Mouse (Mus musculus): ENCODE measurements around the gene Hsd3b6. TPM values are rescaled to one million over a fixed set of nuclear protein-coding genes. Genes with fewer than 3 reads are reported as not detected.
"Not testable (repeated sequence)": the region's sequence is repeated elsewhere in the genome, so short reads cannot be mapped to it uniquely, and the experiment has no call there.

The Hsd3b6 gene
- 0.39 and 1.2 TPM in 2 replicates for polyA plus RNA-seq (2012; rRNA removed)

- DNase-seq (ENCODE audit: low read depth): no peak
Measured at GRCm38 (mm10) chr3:98814101-98814670, at the start of gene Hsd3b6. TSS of gene Hsd3b6 (minus strand) at chr3:98814443.

GRCm38 (mm10) chr3:98862800-98863199 is 48.6 kb upstream of the Hsd3b6 start:
- no peak for DNase-seq (ENCODE audit: low read depth)
- TF ChIP-seq CTCF (IDR thresholded peaks at IDR 0.05; ENCODE audit: borderline replicate concordance, extremely low read depth, insufficient read depth, insufficient read length) (no peak), POLR2A (IDR thresholded peaks at IDR 0.05; ENCODE audit: borderline replicate concordance, extremely low read depth, insufficient read depth, insufficient read length, poor library complexity, severe bottlenecking) (no peak)

More at GRCm38 (mm10) chr3:98814101-98814670, at the start of gene Hsd3b6:
- TF ChIP-seq POLR2A (IDR thresholded peaks at IDR 0.05; ENCODE audit: borderline replicate concordance, extremely low read depth, insufficient read depth, insufficient read length, poor library complexity, severe bottlenecking) (no peak), CTCF (IDR thresholded peaks at IDR 0.05; ENCODE audit: borderline replicate concordance, extremely low read depth, insufficient read depth, insufficient read length) (no peak)

- TF ChIP-seq CTCF (IDR thresholded peaks at IDR 0.05; ENCODE audit: borderline replicate concordance, extremely low read depth, insufficient read depth, insufficient read length) (no peak), POLR2A (IDR thresholded peaks at IDR 0.05; ENCODE audit: borderline replicate concordance, extremely low read depth, insufficient read depth, insufficient read length, poor library complexity, severe bottlenecking) (no peak)
- DNase-seq (ENCODE audit: low read depth): no peak
Measured at GRCm38 (mm10) chr3:98859576-98859975, 45.3 kb upstream of the Hsd3b6 start, which contains the start of gene Hsd3b1. TSS of gene Hsd3b1 (minus strand) at chr3:98859794.

- TF ChIP-seq POLR2A (IDR thresholded peaks at IDR 0.05; ENCODE audit: borderline replicate concordance, extremely low read depth, insufficient read depth, insufficient read length, poor library complexity, severe bottlenecking) (no peak), CTCF (IDR thresholded peaks at IDR 0.05; ENCODE audit: borderline replicate concordance, extremely low read depth, insufficient read depth, insufficient read length) (no peak)
- no peak for DNase-seq (ENCODE audit: low read depth)
Measured at GRCm38 (mm10) chr3:98858051-98858450, 43.8 kb upstream of the Hsd3b6 start.

GRCm38 (mm10) chr3:98856892-98857291 is 42.6 kb upstream of the Hsd3b6 start:
- TF ChIP-seq POLR2A (IDR thresholded peaks at IDR 0.05; ENCODE audit: borderline replicate concordance, extremely low read depth, insufficient read depth, insufficient read length, poor library complexity, severe bottlenecking) (no peak), CTCF (IDR thresholded peaks at IDR 0.05; ENCODE audit: borderline replicate concordance, extremely low read depth, insufficient read depth, insufficient read length) (no peak)
- no peak for DNase-seq (ENCODE audit: low read depth)

DNA sequence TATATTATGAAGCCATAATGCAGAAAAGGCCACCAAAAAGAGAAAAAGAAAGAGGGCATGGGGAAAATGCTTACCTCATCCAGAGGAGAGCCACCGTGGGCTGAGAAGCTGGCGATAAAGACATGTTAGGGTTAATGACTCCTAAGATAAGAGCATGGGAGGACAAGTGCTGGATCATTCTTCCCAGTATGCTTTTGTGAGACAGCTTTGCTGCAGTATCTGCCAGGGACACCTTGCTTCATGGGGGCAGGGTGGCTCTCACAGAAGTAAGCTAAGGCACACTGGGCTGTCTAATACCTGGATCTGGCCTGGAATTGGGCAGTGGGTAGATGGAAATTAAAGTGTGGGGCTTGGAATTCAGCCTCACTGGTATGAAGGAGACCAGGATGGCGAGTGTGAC is 40.9 kb upstream of the Hsd3b6 start:
- TF ChIP-seq CTCF (IDR thresholded peaks at IDR 0.05; ENCODE audit: borderline replicate concordance, extremely low read depth, insufficient read depth, insufficient read length) (no peak), POLR2A (IDR thresholded peaks at IDR 0.05; ENCODE audit: borderline replicate concordance, extremely low read depth, insufficient read depth, insufficient read length, poor library complexity, severe bottlenecking) (no peak)
- DNase-seq (ENCODE audit: low read depth): no peak

GRCm38 (mm10) chr3:98853685-98854084 is 39.4 kb upstream of the Hsd3b6 start:
- TF ChIP-seq POLR2A (IDR thresholded peaks at IDR 0.05; ENCODE audit: borderline replicate concordance, extremely low read depth, insufficient read depth, insufficient read length, poor library complexity, severe bottlenecking): no peak
- DNase-seq (ENCODE audit: low read depth): peak; percentile 5

DNA sequence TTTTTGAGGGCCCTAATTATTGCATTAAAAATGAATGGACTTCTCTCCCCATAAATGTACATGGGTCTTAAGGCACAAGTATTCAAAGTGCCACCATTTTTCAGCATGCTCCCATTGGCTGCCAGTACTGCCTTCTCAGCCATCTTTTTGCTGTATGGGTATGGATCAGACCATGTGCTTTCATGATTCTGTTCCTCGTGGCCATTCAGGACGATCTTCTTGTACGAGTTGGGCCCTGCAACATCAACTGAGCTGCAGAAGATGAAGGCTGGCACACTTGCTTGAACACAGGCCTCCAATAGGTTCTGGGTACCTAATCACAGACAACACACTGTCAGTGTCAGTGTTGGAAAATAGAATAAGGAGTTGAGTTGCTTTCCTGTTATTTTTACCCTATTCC is 38.8 kb upstream of the Hsd3b6 start:
- TF ChIP-seq POLR2A (IDR thresholded peaks at IDR 0.05; ENCODE audit: borderline replicate concordance, extremely low read depth, insufficient read depth, insufficient read length, poor library complexity, severe bottlenecking) (no peak), CTCF (IDR thresholded peaks at IDR 0.05; ENCODE audit: borderline replicate concordance, extremely low read depth, insufficient read depth, insufficient read length) (no peak)
- no peak for DNase-seq (ENCODE audit: low read depth)

GRCm38 (mm10) chr3:98852631-98853030 is 38.4 kb upstream of the Hsd3b6 start:
- TF ChIP-seq CTCF (IDR thresholded peaks at IDR 0.05; ENCODE audit: borderline replicate concordance, extremely low read depth, insufficient read depth, insufficient read length): no peak
- TF ChIP-seq POLR2A (IDR thresholded peaks at IDR 0.05; ENCODE audit: borderline replicate concordance, extremely low read depth, insufficient read depth, insufficient read length, poor library complexity, severe bottlenecking): no peak
- DNase-seq (ENCODE audit: low read depth): no peak

DNA sequence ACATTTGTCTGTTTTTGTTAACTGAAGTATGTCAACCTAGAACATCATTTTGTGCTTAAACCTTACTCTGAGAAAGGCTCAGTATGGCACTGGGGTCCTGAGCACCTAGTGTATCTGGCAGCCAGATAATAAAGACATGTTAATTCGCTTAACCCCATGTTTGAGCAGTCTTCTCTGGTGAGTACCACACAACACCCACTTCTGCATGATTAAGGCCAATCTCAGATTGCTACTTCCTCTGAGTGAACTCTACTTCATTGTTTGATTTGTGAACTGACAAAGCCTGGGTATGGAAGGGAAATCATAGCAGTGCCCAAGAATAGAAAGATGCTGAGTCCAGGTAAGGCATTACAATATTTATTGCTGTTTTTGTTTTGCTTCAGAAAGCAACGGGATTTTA is 37.6 kb upstream of the Hsd3b6 start:
- TF ChIP-seq CTCF (IDR thresholded peaks at IDR 0.05; ENCODE audit: borderline replicate concordance, extremely low read depth, insufficient read depth, insufficient read length): no peak
- TF ChIP-seq POLR2A (IDR thresholded peaks at IDR 0.05; ENCODE audit: borderline replicate concordance, extremely low read depth, insufficient read depth, insufficient read length, poor library complexity, severe bottlenecking): no peak
- DNase-seq (ENCODE audit: low read depth): no peak

- TF ChIP-seq POLR2A (IDR thresholded peaks at IDR 0.05; ENCODE audit: borderline replicate concordance, extremely low read depth, insufficient read depth, insufficient read length, poor library complexity, severe bottlenecking) (no peak), CTCF (IDR thresholded peaks at IDR 0.05; ENCODE audit: borderline replicate concordance, extremely low read depth, insufficient read depth, insufficient read length) (no peak)
- no peak for DNase-seq (ENCODE audit: low read depth)
Measured at GRCm38 (mm10) chr3:98850262-98850661, 36.0 kb upstream of the Hsd3b6 start.

DNA sequence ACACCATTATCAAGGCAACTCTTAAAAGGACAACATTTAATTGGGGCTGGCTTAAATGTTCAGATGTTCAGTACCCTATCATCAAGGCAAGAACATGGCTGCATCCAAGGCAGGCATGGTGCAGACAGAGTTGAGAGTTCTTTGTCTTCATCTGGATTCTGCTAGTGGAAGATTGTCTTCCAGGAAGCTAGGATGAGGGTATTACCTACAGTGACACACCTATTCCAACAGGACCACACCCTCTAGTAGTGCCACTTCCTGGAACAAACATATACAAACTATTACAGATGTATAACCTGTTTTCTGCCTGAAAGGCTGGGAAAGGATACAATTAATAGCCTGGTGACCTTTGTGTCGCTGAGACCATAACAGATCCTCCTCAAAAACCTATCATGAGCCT is 34.7 kb upstream of the Hsd3b6 start:
- TF ChIP-seq CTCF (IDR thresholded peaks at IDR 0.05; ENCODE audit: borderline replicate concordance, extremely low read depth, insufficient read depth, insufficient read length): no peak
- TF ChIP-seq POLR2A (IDR thresholded peaks at IDR 0.05; ENCODE audit: borderline replicate concordance, extremely low read depth, insufficient read depth, insufficient read length, poor library complexity, severe bottlenecking): no peak
- DNase-seq (ENCODE audit: low read depth): no peak

DNA sequence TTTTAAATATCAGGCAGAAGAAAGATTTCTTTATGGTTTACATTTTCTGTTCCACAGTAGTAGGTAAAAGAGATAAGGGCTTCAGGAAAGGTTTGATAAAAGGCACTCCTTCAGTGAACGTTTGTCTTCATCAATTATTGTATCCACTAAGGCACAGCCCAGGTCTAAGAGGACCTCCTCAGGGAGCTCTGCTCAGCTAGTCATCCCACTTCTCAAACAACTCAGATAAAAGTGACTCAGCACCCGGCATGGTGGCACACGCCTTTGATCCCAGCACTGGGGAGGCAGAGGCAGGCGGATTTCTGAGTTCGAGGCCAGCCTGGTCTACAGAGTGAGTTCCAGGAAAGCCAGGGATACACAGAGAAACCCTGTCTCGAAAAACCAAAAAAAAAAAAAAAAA is 1.6 kb downstream of the Hsd3b6 start:
- DNase-seq (ENCODE audit: low read depth): not testable (repeated sequence)

- DNase-seq (ENCODE audit: low read depth): not testable (repeated sequence)
Measured at GRCm38 (mm10) chr3:98805032-98805431, 9.2 kb downstream of the Hsd3b6 start.
